Mouse (Mus musculus): ENCODE data around the gene Prkce. TPM values are rescaled to one million over a fixed set of nuclear protein-coding genes. Genes with fewer than 3 reads are reported as not detected.

Gene Prkce
- polyA plus RNA-seq, 1 experiment from 2014 or later: 1.9 TPM

- no peaks in the 10 kb centered on the region for H3K36me3 ChIP-seq
- ATAC-seq: no peak
- H3K27ac ChIP-seq: no peak overlapping the region
- no peak overlapping the region for H3K9ac ChIP-seq
- no peak overlapping the region for H3K4me2 ChIP-seq
- H3K9me3 ChIP-seq (replicated peaks): 0 out of 2 replicates have a peak, but pooled peaks cover 5% of the 10 kb centered on the region
- H3K4me3 ChIP-seq: no peak overlapping the region
- H3K4me1 ChIP-seq: no peaks in the 10 kb centered on the region
- WGBS (ENCODE audit: insufficient replicate concordance): 69% methylated on average over 21 of the region's 21 CpGs
- no peaks in the 10 kb centered on the region; the same call in 1 of the 2 replicates for H3K27me3 ChIP-seq (replicated peaks)
These were observed 82.2 kb downstream of the Prkce start for GRCm38 (mm10) chr17:86249499-86250405.

DNA sequence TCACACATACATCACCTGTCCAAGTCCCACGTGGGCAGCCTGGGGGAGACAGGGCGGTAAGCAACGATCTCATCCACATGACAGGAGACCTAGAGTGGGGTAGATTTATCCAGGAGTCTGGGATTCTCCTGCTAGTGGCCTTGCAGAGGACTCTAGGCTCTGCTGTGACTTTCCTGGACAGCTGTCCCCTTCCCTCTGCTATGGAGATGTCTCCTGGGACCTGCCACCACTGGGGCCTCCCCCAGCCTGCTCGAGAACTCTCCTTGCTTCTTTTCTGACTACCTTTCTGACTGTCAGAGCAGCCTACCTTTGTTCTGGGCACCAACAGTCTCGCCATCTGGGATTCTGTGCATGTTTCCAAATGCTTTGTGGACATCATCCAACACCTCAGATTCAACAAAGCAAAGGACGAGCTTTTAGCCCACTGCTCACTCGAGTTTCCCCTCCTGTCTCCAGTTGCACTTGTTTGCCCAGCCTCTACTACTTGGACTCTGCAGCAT, 82.9 kb downstream of the Prkce start:
- no peak overlapping the region for H3K4me2 ChIP-seq
- no peak overlapping the region for H3K27ac ChIP-seq
- WGBS (ENCODE audit: insufficient replicate concordance): 64% methylated on average over 7 of the region's 7 CpGs
- H3K9ac ChIP-seq: no peak overlapping the region
- H3K4me3 ChIP-seq: no peak overlapping the region
- no peaks in the 10 kb centered on the region for H3K36me3 ChIP-seq
- H3K27me3 ChIP-seq (replicated peaks): no peaks in the 10 kb centered on the region; the same call in 1 of the 2 replicates
- no peak for ATAC-seq
- 0 out of 2 replicates have a peak, but pooled peaks cover 8% of the 10 kb centered on the region for H3K9me3 ChIP-seq (replicated peaks)
- no peaks in the 10 kb centered on the region for H3K4me1 ChIP-seq

GRCm38 (mm10) chr17:86253884-86254283, 86.3 kb downstream of the Prkce start:
- Histone ChIP-seq H3K4me1 (no peaks in the 10 kb centered on the region), H3K4me3 (no peak overlapping the region), H3K36me3 (no peaks in the 10 kb centered on the region), H3K27ac (no peak overlapping the region), H3K9ac (no peak overlapping the region), H3K9me3 (replicated peaks) (0 out of 2 replicates have a peak, but pooled peaks cover 8% of the 10 kb centered on the region), H3K4me2 (no peak overlapping the region), H3K27me3 (replicated peaks) (no peaks in the 10 kb centered on the region)
- ATAC-seq: no peak
- 78% methylated on average over 9 of the region's 9 CpGs for WGBS (ENCODE audit: insufficient replicate concordance)

- Histone ChIP-seq H3K9ac (no peak overlapping the region), H3K9me3 (replicated peaks) (0 out of 2 replicates have a peak, but pooled peaks cover 8% of the 10 kb centered on the region), H3K4me1 (no peaks in the 10 kb centered on the region), H3K27me3 (replicated peaks) (no peaks in the 10 kb centered on the region), H3K36me3 (no peaks in the 10 kb centered on the region), H3K4me2 (no peak overlapping the region), H3K4me3 (no peak overlapping the region), H3K27ac (no peak overlapping the region)
- no peak for ATAC-seq
- 91% methylated on average over 8 of the region's 8 CpGs for WGBS (ENCODE audit: insufficient replicate concordance)
These were observed 86.7 kb downstream of the Prkce start for GRCm38 (mm10) chr17:86254285-86254684.

DNA sequence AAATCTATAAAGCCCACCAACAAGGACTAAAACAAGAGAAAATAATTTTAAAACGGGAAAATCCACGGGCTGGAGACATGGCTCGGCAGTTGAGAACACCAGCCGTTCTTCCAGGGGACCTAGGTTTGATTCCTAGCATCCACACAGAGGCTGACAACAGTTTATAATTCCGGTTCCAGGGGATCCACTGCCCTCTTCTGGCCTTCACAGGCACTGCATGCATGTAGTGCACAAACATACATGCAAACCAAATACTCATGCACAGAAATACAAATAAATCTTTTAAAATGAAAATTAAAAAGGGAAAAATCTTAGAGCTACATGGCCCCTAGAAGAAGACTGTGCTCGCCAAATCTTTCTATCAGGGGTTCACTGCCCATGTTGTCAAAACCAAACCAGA, 87.4 kb downstream of the Prkce start:
- Histone ChIP-seq H3K4me3 (no peak overlapping the region), H3K4me1 (no peaks in the 10 kb centered on the region), H3K4me2 (no peak overlapping the region), H3K9me3 (replicated peaks) (0 out of 2 replicates have a peak, but pooled peaks cover 8% of the 10 kb centered on the region), H3K27ac (no peak overlapping the region), H3K36me3 (no peaks in the 10 kb centered on the region), H3K27me3 (replicated peaks) (no peaks in the 10 kb centered on the region), H3K9ac (no peak overlapping the region)
- 78% methylated on average over 6 of the region's 6 CpGs for WGBS (ENCODE audit: insufficient replicate concordance)
- ATAC-seq: no peak

GRCm38 (mm10) chr17:86256730-86257131, 89.1 kb downstream of the Prkce start:
- H3K4me1 ChIP-seq: no peaks in the 10 kb centered on the region
- H3K9me3 ChIP-seq (replicated peaks): 0 out of 2 replicates have a peak, but pooled peaks cover 8% of the 10 kb centered on the region
- ATAC-seq: no peak
- WGBS (ENCODE audit: insufficient replicate concordance): 39% methylated on average over 10 of the region's 10 CpGs
- H3K4me2 ChIP-seq: no peak overlapping the region
- no peak overlapping the region for H3K27ac ChIP-seq
- H3K36me3 ChIP-seq: no peaks in the 10 kb centered on the region
- no peak overlapping the region for H3K4me3 ChIP-seq
- H3K9ac ChIP-seq: no peak overlapping the region
- no peaks in the 10 kb centered on the region for H3K27me3 ChIP-seq (replicated peaks)

- Histone ChIP-seq H3K9ac (no peak overlapping the region), H3K4me1 (no peaks in the 10 kb centered on the region), H3K9me3 (replicated peaks) (no peaks in the 10 kb centered on the region), H3K4me3 (no peak overlapping the region), H3K27ac (no peak overlapping the region), H3K36me3 (no peaks in the 10 kb centered on the region), H3K27me3 (replicated peaks) (no peaks in the 10 kb centered on the region), H3K4me2 (no peak overlapping the region)
- no peak for ATAC-seq
- 79% methylated on average over 8 of the region's 8 CpGs for WGBS (ENCODE audit: insufficient replicate concordance)
These were observed 93.5 kb downstream of the Prkce start for GRCm38 (mm10) chr17:86261067-86261466.

GRCm38 (mm10) chr17:86263985-86264649, 96.5 kb downstream of the Prkce start:
- no peak overlapping the region for H3K9ac ChIP-seq
- H3K9me3 ChIP-seq (replicated peaks): no peaks in the 10 kb centered on the region
- H3K4me2 ChIP-seq: no peak overlapping the region
- no peaks in the 10 kb centered on the region for H3K27me3 ChIP-seq (replicated peaks)
- no peaks in the 10 kb centered on the region for H3K36me3 ChIP-seq
- H3K4me3 ChIP-seq: no peak overlapping the region
- ATAC-seq: no peak
- H3K4me1 ChIP-seq: no peaks in the 10 kb centered on the region
- WGBS (ENCODE audit: insufficient replicate concordance): 76% methylated on average over 11 of the region's 11 CpGs
- H3K27ac ChIP-seq: no peak overlapping the region

DNA sequence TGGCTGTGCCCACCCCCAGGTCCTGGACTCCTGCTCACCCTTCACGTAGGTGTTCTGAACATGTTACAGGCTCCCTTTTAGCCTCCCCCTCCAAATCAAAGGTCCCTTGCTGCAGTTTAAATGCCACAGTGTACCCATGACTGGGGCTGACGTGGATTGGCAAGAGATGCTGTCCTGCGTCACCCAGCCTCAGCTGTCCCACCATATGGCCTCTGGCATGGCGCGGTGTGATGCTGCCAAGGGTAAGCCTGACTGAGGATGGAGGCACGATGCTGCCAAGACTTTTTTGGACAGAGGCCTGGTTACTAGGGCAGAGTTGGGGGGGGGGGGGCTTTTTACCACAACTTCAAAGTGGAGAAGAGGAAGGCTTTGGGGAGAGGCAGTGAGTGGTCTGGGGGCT, 98.5 kb downstream of the Prkce start:
- Histone ChIP-seq H3K4me2 (no peak overlapping the region), H3K36me3 (no peaks in the 10 kb centered on the region), H3K27ac (no peak overlapping the region), H3K9me3 (replicated peaks) (no peaks in the 10 kb centered on the region), H3K27me3 (replicated peaks) (no peaks in the 10 kb centered on the region), H3K9ac (no peak overlapping the region), H3K4me1 (no peaks in the 10 kb centered on the region), H3K4me3 (no peak overlapping the region)
- ATAC-seq: no peak
- WGBS (ENCODE audit: insufficient replicate concordance): 73% methylated on average over 6 of the region's 6 CpGs

- Histone ChIP-seq H3K4me2 (no peak overlapping the region), H3K9me3 (replicated peaks) (no peaks in the 10 kb centered on the region), H3K4me3 (no peak overlapping the region), H3K27me3 (replicated peaks) (no peaks in the 10 kb centered on the region), H3K27ac (no peak overlapping the region), H3K36me3 (no peaks in the 10 kb centered on the region), H3K4me1 (no peaks in the 10 kb centered on the region), H3K9ac (no peak overlapping the region)
- 54% methylated on average over 6 of the region's 6 CpGs for WGBS (ENCODE audit: insufficient replicate concordance)
- ATAC-seq: no peak
These were observed 99.7 kb downstream of the Prkce start for GRCm38 (mm10) chr17:86267126-86267760.

DNA sequence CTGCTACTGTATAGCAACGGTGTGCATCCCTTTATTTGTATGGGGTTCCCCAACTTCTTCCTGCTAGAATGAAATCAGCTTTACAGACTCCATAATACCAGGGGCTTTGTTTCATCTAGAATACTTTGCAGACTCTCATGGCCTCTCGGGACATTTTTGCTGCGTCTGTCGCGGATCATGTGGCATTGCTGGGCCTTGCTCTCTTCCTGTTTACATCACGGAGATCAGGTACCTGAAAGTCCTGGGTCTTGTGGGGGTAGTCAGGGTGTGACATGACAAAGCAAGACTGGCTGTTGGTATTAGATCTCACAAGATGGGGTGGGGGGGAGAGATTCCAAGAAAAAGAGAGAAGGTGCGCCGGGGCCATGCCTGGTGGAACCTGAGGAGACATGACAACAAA, 102.1 kb downstream of the Prkce start:
- Histone ChIP-seq H3K9me3 (replicated peaks) (no peaks in the 10 kb centered on the region), H3K9ac (no peak overlapping the region), H3K27me3 (replicated peaks) (no peaks in the 10 kb centered on the region), H3K4me2 (no peak overlapping the region), H3K27ac (no peak overlapping the region), H3K4me1 (no peaks in the 10 kb centered on the region), H3K36me3 (no peaks in the 10 kb centered on the region), H3K4me3 (no peak overlapping the region)
- WGBS (ENCODE audit: insufficient replicate concordance): 74% methylated on average over 8 of the region's 8 CpGs
- ATAC-seq: no peak

- Histone ChIP-seq H3K4me2 (no peak overlapping the region), H3K27ac (no peak overlapping the region), H3K27me3 (replicated peaks) (no peaks in the 10 kb centered on the region), H3K4me3 (no peak overlapping the region), H3K36me3 (no peaks in the 10 kb centered on the region), H3K9me3 (replicated peaks) (no peaks in the 10 kb centered on the region), H3K4me1 (no peaks in the 10 kb centered on the region), H3K9ac (no peak overlapping the region)
- ATAC-seq: no peak
- WGBS (ENCODE audit: insufficient replicate concordance): 76% methylated on average over 13 of the region's 13 CpGs
These were observed 102.9 kb downstream of the Prkce start for GRCm38 (mm10) chr17:86270523-86270922.

Data from liver, embryonic 12.5 days (tissue).